Mouse (Mus musculus): ENCODE measurements around the gene Trim80.

DNA sequence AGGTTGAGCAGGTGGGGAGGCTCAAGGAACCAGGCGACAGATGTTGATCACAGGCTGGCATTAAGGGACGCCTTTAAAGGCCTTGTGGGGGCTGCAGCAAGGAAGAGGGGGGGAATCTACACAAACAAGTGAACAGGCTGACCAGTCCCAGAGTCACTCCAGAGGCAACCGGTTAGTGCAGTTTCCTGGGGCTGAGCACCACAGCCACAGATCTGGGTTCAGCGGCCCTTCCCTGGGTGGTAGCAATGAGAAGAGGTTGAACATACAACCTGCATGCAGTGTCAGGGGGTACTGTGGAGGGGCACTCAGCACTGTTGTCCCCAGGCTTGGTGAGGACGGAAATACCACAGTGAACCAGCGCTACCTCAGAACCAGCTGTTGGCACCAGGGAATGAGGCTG lies 7.0 kb upstream of the Trim80 start:
- no peak for TF ChIP-seq POLR2A (IDR thresholded peaks at IDR 0.05; ENCODE audit: insufficient read length, low read depth)
- no peak for TF ChIP-seq TCF12 (IDR thresholded peaks at IDR 0.05; ENCODE audit: insufficient read depth, poor library complexity, severe bottlenecking)
- no peak for TF ChIP-seq MAX (IDR thresholded peaks at IDR 0.05; ENCODE audit: low read depth)
- no peak for TF ChIP-seq TCF3 (IDR thresholded peaks at IDR 0.05; ENCODE audit: insufficient read length, low read depth)
- no peak for TF ChIP-seq E2F4 (IDR thresholded peaks at IDR 0.05; ENCODE audit: insufficient read depth)
